Mouse (Mus musculus): ENCODE results near the gene Mettl18. TPM values are rescaled to one million over a fixed set of nuclear protein-coding genes. Genes with fewer than 3 reads are reported as not detected.

Gene Mettl18
- polyA plus RNA-seq, 1 experiment from 2014 or later, result 8.6 TPM

Other genes starting within 250 kb of the Mettl18 start
- gene Kifap3, start 215.3 kb upstream of the Mettl18 start, polyA plus RNA-seq (2015; fragmentation: Nextera tagmentation; extraction: Ambion mirVana), result 98.1 and 107 TPM in 2 replicates
- gene Scyl3, start 65.8 kb upstream of the Mettl18 start, polyA plus RNA-seq (2015; fragmentation: Nextera tagmentation; extraction: Ambion mirVana), result 17.7 and 17.9 TPM in 2 replicates
- 10.9 and 12.0 TPM in 2 replicates for gene BC055324, start 93 bp upstream of the Mettl18 start, polyA plus RNA-seq (2015; fragmentation: Nextera tagmentation; extraction: Ambion mirVana)
- gene Sele, start 53.3 kb downstream of the Mettl18 start, polyA plus RNA-seq (2015; fragmentation: Nextera tagmentation; extraction: Ambion mirVana), result not detected in 2 replicates
- gene Sell, start 67.1 kb downstream of the Mettl18 start, polyA plus RNA-seq (2015; fragmentation: Nextera tagmentation; extraction: Ambion mirVana), result 0.23 and 0.24 TPM in 2 replicates
- not detected in 2 replicates for gene Selp, start 120.4 kb downstream of the Mettl18 start, polyA plus RNA-seq (2015; fragmentation: Nextera tagmentation; extraction: Ambion mirVana)
- gene F5, start 156.9 kb downstream of the Mettl18 start, polyA plus RNA-seq (2015; fragmentation: Nextera tagmentation; extraction: Ambion mirVana), result 0.09 and 0.27 TPM in 2 replicates

Data from forebrain, embryonic 15.5 days (tissue).